Mouse (Mus musculus) embryonic fibroblast, embryonic 13.5 days (primary cell): ENCODE results near the gene Ttll5.

ENCODE experiments used
- CTCF ChIP-seq: IDR thresholded peaks from 2 replicates; pipeline ENCODE4 v1.5.1; 2011; ENCODE audit warnings: mild to moderate bottlenecking, control low read depth, low read length, moderate library complexity, borderline replicate concordance; ENCODE audit not compliant: insufficient read depth
- POLR2A ChIP-seq: IDR thresholded peaks from 2 replicates; pipeline ENCODE4 v1.6.1; 2011; ENCODE audit warnings: low read depth, mild to moderate bottlenecking, control low read depth, low read length, moderate library complexity

GRCm38 (mm10) chr12:86095806-86096205, 271.3 kb downstream of the Ttll5 start:
- TF ChIP-seq POLR2A (no peak), CTCF (no peak)
